Mouse (Mus musculus): ENCODE measurements around the gene Crb1.
"Not testable (repeated sequence)": the region's sequence is repeated elsewhere in the genome, so short reads cannot be mapped to it uniquely, and the experiment has no call there.

Gene Crb1

GRCm38 (mm10) chr1:139376638-139377286 is at the start of gene Crb1:
Crb1 (minus strand) TSS chr1:139377100.
- no peak for DNase-seq (ENCODE audit: low spot score in 2 of 2)

GRCm38 (mm10) chr1:139425006-139425405 is 48.1 kb upstream of the Crb1 start:
- no peak for DNase-seq (ENCODE audit: low spot score in 2 of 2)

- DNase-seq (ENCODE audit: low spot score in 2 of 2), result no peak
These were observed 47.0 kb upstream of the Crb1 start for GRCm38 (mm10) chr1:139423931-139424330.

GRCm38 (mm10) chr1:139422941-139423340 is 46.0 kb upstream of the Crb1 start:
- peak in 1 of 2 experiments; percentile 11 for DNase-seq (ENCODE audit: low spot score in 2 of 2)

GRCm38 (mm10) chr1:139421875-139422791 is 45.2 kb upstream of the Crb1 start, which contains the start of gene Zbtb41:
Zbtb41 (plus strand) TSS chr1:139422288.
- peak; percentile 61 to 86 for DNase-seq (ENCODE audit: low spot score in 2 of 2)

GRCm38 (mm10) chr1:139421521-139421874 is 44.6 kb upstream of the Crb1 start:
- no peak for DNase-seq (ENCODE audit: low spot score in 2 of 2)

- no peak for DNase-seq (ENCODE audit: low spot score in 2 of 2)
These were observed 36.6 kb upstream of the Crb1 start for GRCm38 (mm10) chr1:139413465-139413864.

- not testable (repeated sequence) for DNase-seq (ENCODE audit: low spot score in 2 of 2)
These were observed 35.5 kb upstream of the Crb1 start for GRCm38 (mm10) chr1:139412365-139412764.

- DNase-seq (ENCODE audit: low spot score in 2 of 2), result no peak
These were observed 30.8 kb upstream of the Crb1 start for GRCm38 (mm10) chr1:139407701-139408100.

- DNase-seq (ENCODE audit: low spot score in 2 of 2), result no peak
These were observed 28.9 kb upstream of the Crb1 start for GRCm38 (mm10) chr1:139405766-139406165.

GRCm38 (mm10) chr1:139396589-139396988 is 19.7 kb upstream of the Crb1 start:
- DNase-seq (ENCODE audit: low spot score in 2 of 2), result no peak

- no peak for DNase-seq (ENCODE audit: low spot score in 2 of 2)
These were observed 14.8 kb upstream of the Crb1 start for GRCm38 (mm10) chr1:139391747-139392146.

GRCm38 (mm10) chr1:139379621-139379984 is 2.7 kb upstream of the Crb1 start:
- DNase-seq (ENCODE audit: low spot score in 2 of 2), result no peak

GRCm38 (mm10) chr1:139378861-139379620 is 2.1 kb upstream of the Crb1 start:
- DNase-seq (ENCODE audit: low spot score in 2 of 2), result no peak

- DNase-seq (ENCODE audit: low spot score in 2 of 2), result no peak
These were observed 1.0 kb downstream of the Crb1 start for GRCm38 (mm10) chr1:139375900-139376299.

- no peak for DNase-seq (ENCODE audit: low spot score in 2 of 2)
These were observed 5.6 kb downstream of the Crb1 start for GRCm38 (mm10) chr1:139371341-139371740.

GRCm38 (mm10) chr1:139348566-139348965 is 28.3 kb downstream of the Crb1 start:
- no peak for DNase-seq (ENCODE audit: low spot score in 2 of 2)

- peak; percentile 18 to 28 for DNase-seq (ENCODE audit: low spot score in 2 of 2)
These were observed 30.1 kb downstream of the Crb1 start for GRCm38 (mm10) chr1:139346602-139347371.

- DNase-seq (ENCODE audit: low spot score in 2 of 2), result no peak
These were observed 30.8 kb downstream of the Crb1 start for GRCm38 (mm10) chr1:139346030-139346601.

GRCm38 (mm10) chr1:139340178-139340859 is 36.6 kb downstream of the Crb1 start:
- DNase-seq (ENCODE audit: low spot score in 2 of 2), result no peak

- DNase-seq (ENCODE audit: low spot score in 2 of 2), result no peak
These were observed 39.9 kb downstream of the Crb1 start for GRCm38 (mm10) chr1:139336997-139337396.

Measured in left cerebral cortex, adult 9 months (tissue).